Mouse (Mus musculus) lung, adult 18-20 months (tissue): ENCODE measurements at regions not wholly inside any gene's neighbourhood (a gene's known extent, or its start where the extent isn't known, plus 50 kb on each side); places are given as distances from the start of the nearest gene placed in this dataset.

Source experiments
- DNase-seq, 2 experiments: peaks; one replicate each; pipeline ENCODE4 v3.0.0; 2022; ENCODE audit warnings: mixed read lengths in 2 of 2

DNA sequence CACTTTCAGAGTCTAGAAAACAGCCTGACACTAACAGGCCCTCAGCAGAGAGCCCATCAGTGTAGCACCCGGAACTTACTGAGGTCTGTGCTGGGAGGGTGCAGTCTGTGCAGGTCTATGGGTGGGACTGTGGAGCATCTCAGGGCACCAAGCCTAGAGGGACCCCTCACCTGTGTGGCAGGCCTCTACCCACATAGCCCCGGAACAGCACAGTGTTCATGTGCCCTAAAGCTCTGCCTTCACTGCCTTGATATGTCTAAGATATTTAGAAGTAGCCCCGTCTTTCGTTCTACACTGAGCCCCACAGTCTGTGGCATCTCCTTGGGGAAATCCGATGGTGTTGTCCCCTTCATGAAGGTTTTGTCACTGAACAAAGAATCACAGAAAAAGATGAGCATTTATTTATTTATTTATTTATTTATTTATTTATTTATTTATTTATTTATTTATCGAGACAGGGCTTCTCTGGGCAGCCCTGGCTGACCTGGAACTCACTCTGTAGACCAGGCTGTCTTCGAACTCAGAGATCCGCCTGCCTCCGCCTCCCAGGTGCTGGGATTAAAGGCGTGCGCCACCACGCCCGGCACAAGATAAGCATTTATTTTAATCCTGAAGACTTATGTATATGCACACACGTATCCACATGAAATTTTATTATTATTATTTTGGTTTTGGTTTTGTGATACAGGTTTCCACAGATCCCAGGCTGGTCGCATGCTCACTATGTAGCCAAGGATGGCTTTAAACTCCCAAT, 55.2 kb upstream of the Parp11 start:
- no peak for DNase-seq

DNA sequence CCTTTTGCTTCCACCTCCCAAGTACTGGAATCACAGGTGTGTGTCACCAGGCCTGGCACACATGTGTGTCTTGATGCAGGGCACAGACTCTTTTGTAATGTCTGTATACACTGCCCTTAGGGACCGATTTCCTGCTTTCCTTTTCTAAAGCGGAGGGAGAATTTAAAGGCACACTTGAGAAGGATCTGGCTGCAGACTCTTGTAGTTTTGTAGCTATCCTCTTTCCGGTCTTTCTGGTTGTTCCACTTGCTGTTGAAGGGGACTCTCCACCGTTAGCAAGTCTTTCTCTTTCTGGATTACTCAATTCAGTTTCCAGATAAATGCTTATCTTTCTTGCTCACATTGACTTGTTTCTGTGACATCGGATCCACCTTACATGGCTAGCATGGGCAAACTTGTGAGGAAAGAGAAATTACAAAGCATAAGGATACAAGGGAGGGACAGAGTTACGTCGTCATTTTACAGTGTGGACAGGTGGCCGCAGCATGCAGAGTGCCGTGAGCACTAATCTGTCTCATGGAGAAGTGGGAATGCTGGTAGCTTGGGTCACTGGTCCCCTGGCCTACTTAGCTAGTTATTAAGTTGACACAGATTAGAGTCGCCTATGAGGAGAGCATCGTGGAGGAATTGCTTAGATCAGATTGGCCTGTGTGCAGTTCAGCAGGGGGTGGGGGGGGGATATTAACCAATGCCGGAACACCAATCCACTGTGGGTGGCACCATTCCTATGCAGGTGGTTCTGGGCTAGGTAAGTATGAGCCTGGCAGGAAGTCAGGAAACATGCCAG, 54.4 kb upstream of the Parp11 start:
- DNase-seq = peak; percentile 18 to 66

DNA sequence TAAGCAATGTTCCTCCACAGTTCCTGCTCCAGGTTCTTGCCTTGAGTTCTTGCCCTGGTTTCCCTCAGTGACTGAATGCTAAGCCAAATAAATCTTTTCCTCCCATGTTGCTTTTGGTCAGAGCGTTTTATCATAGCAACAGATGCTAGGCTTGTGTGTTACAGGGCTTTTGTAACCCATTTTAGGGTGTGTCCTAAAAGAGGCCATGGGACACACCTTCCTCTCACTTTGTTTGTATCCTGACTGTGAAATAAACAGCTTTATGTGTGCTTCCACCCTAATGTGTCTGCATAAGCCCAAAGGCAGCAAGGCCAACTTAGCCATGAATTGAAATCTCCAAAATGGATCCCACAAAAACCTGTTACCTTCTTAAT, 53.9 kb upstream of the Parp11 start:
- DNase-seq = no peak

DNA sequence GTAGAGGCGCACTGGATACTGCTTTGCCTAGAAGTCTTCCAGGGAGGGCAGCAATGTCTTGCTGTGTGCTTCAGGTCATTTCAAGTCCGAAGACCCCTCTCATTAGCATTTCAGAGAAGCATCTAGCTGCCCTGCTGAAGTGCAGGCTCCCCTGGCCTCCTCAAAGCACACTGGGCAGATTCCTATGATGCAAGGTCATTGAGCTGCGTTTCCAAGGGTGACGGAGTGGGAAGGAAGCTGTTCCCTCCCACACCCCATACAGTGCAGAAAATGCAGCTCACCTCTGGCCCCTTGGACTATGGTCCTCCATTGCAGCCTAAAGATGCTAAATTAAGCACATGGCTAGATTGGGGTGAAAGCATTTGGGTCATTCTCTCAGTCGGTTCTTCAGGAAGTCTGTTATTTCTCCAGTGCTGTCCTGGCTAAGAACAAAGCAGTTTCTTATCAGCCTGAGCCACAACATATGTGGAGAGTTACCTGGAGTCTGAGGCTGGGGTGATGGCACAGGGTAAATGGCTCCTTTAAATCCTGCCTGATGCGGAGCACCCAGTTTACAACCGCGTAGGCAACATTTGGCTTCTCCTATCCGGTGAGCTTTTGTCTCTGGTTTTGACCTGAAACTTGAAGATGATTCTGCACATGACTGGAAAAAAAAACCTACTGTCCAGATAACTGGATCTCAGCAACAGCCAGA, 52.6 kb upstream of the Parp11 start:
- no peak for DNase-seq
